Mouse (Mus musculus): ENCODE data around the gene Epb42. TPM values are rescaled to one million over a fixed set of nuclear protein-coding genes. Genes with fewer than 3 reads are reported as not detected.

The Epb42 gene
- total RNA-seq (2014; rRNA removed): 0.46 TPM in 1 of 2 replicates, not detected in the other
- 0.06 TPM in 1 of 2 replicates, not detected in the other for polyA plus RNA-seq (2015; fragmentation: Nextera tagmentation; extraction: Ambion mirVana)

- Histone ChIP-seq H3K9me3 (ENCODE audit: low read length) (no peaks in the 10 kb centered on the region), H3K9ac (no peak within 1 kb of the TSS), H3K27ac (ENCODE audit: low read depth, low read length) (no peak within 1 kb of the TSS), H3K4me3 (ENCODE audit: low read depth, low read length) (no peak within 1 kb of the TSS), H3K36me3 (ENCODE audit: insufficient read depth) (no peaks in the 10 kb centered on the region), H3K4me1 (ENCODE audit: insufficient read depth) (no peaks in the 10 kb centered on the region), H3K4me2 (ENCODE audit: low read depth) (no peak within 1 kb of the TSS), H3K27me3 (ENCODE audit: insufficient read depth, low read length) (no peaks in the 10 kb centered on the region)
- WGBS: 80% methylated on average over 5 of the region's 5 CpGs
- no peak for DNase-seq
- no peak for ATAC-seq
- no peak for TF ChIP-seq CTCF (IDR thresholded peaks at IDR 0.05; ENCODE audit: low read depth)
Observed at GRCm38 (mm10) chr2:121036733-121037341, at the start of gene Epb42. Gene Epb42 (minus strand): TSS chr2:121037072.

- Histone ChIP-seq H3K4me2 (ENCODE audit: low read depth) (no peak within 1 kb of the TSS), H3K27me3 (ENCODE audit: insufficient read depth, low read length) (no peaks in the 10 kb centered on the region), H3K9me3 (ENCODE audit: low read length) (no peaks in the 10 kb centered on the region), H3K27ac (ENCODE audit: low read depth, low read length) (no peak within 1 kb of the TSS), H3K4me3 (ENCODE audit: low read depth, low read length) (no peak within 1 kb of the TSS), H3K4me1 (ENCODE audit: insufficient read depth) (no peaks in the 10 kb centered on the region), H3K9ac (no peak within 1 kb of the TSS), H3K36me3 (ENCODE audit: insufficient read depth) (no peaks in the 10 kb centered on the region)
- no peak for TF ChIP-seq CTCF (IDR thresholded peaks at IDR 0.05; ENCODE audit: low read depth)
- DNase-seq: no peak
- WGBS: 55% methylated on average over 6 of the region's 6 CpGs
- ATAC-seq: no peak
Observed at GRCm38 (mm10) chr2:121085480-121086185, 48.8 kb upstream of the Epb42 start, which contains the start of gene Tgm5. Gene Tgm5 (minus strand): TSS chr2:121085841.

GRCm38 (mm10) chr2:121082626-121083025, 45.8 kb upstream of the Epb42 start:
- no peak for DNase-seq
- Histone ChIP-seq H3K36me3 (ENCODE audit: insufficient read depth) (no peaks in the 10 kb centered on the region), H3K27me3 (ENCODE audit: insufficient read depth, low read length) (no peaks in the 10 kb centered on the region), H3K9ac (no peak overlapping the region), H3K4me1 (ENCODE audit: insufficient read depth) (no peaks in the 10 kb centered on the region), H3K4me2 (ENCODE audit: low read depth) (no peak overlapping the region), H3K4me3 (ENCODE audit: low read depth, low read length) (no peak overlapping the region), H3K9me3 (ENCODE audit: low read length) (no peaks in the 10 kb centered on the region), H3K27ac (ENCODE audit: low read depth, low read length) (no peak overlapping the region)
- ATAC-seq: no peak
- 63% methylated on average over 1 of the region's 1 CpGs for whole genome bisulfite sequencing
- no peak for TF ChIP-seq CTCF (IDR thresholded peaks at IDR 0.05; ENCODE audit: low read depth)

- 82% methylated on average over 7 of the region's 7 CpGs for WGBS
- no peak for ATAC-seq
- H3K4me2 ChIP-seq (ENCODE audit: low read depth): no peak overlapping the region
- no peak for TF ChIP-seq CTCF (IDR thresholded peaks at IDR 0.05; ENCODE audit: low read depth)
- H3K9ac ChIP-seq: no peak overlapping the region
- H3K27ac ChIP-seq (ENCODE audit: low read depth, low read length): no peak overlapping the region
- H3K4me1 ChIP-seq (ENCODE audit: insufficient read depth): no peaks in the 10 kb centered on the region
- no peaks in the 10 kb centered on the region for H3K9me3 ChIP-seq (ENCODE audit: low read length)
- no peaks in the 10 kb centered on the region for H3K27me3 ChIP-seq (ENCODE audit: insufficient read depth, low read length)
- no peaks in the 10 kb centered on the region for H3K36me3 ChIP-seq (ENCODE audit: insufficient read depth)
- no peak for DNase-seq
- no peak overlapping the region for H3K4me3 ChIP-seq (ENCODE audit: low read depth, low read length)
Observed at GRCm38 (mm10) chr2:121074747-121075146, 37.9 kb upstream of the Epb42 start.

GRCm38 (mm10) chr2:121071871-121072270, 35.0 kb upstream of the Epb42 start:
- no peak overlapping the region for H3K27ac ChIP-seq (ENCODE audit: low read depth, low read length)
- ATAC-seq (no peak), DNase-seq (no peak)
- H3K27me3 ChIP-seq (ENCODE audit: insufficient read depth, low read length): no peaks in the 10 kb centered on the region
- no peaks in the 10 kb centered on the region for H3K4me1 ChIP-seq (ENCODE audit: insufficient read depth)
- no peaks in the 10 kb centered on the region for H3K9me3 ChIP-seq (ENCODE audit: low read length)
- TF ChIP-seq CTCF (IDR thresholded peaks at IDR 0.05; ENCODE audit: low read depth): no peak
- no peaks in the 10 kb centered on the region for H3K36me3 ChIP-seq (ENCODE audit: insufficient read depth)
- no peak overlapping the region for H3K9ac ChIP-seq
- H3K4me2 ChIP-seq (ENCODE audit: low read depth): no peak overlapping the region
- 85% methylated on average over 6 of the region's 6 CpGs for WGBS
- no peak overlapping the region for H3K4me3 ChIP-seq (ENCODE audit: low read depth, low read length)

- no peaks in the 10 kb centered on the region for H3K36me3 ChIP-seq (ENCODE audit: insufficient read depth)
- no peak for ATAC-seq
- no peaks in the 10 kb centered on the region for H3K4me1 ChIP-seq (ENCODE audit: insufficient read depth)
- DNase-seq: no peak
- H3K9me3 ChIP-seq (ENCODE audit: low read length): no peaks in the 10 kb centered on the region
- H3K27me3 ChIP-seq (ENCODE audit: insufficient read depth, low read length): no peaks in the 10 kb centered on the region
- H3K4me3 ChIP-seq (ENCODE audit: low read depth, low read length): no peak overlapping the region
- TF ChIP-seq CTCF (IDR thresholded peaks at IDR 0.05; ENCODE audit: low read depth): no peak
- WGBS: 75% methylated on average over 6 of the region's 6 CpGs
- H3K9ac ChIP-seq: no peak overlapping the region
- H3K27ac ChIP-seq (ENCODE audit: low read depth, low read length): no peak overlapping the region
- H3K4me2 ChIP-seq (ENCODE audit: low read depth): no peak overlapping the region
Observed at GRCm38 (mm10) chr2:121069506-121069905, 32.6 kb upstream of the Epb42 start.

- ATAC-seq: no peak
- Histone ChIP-seq H3K4me3 (ENCODE audit: low read depth, low read length) (no peak overlapping the region), H3K4me1 (ENCODE audit: insufficient read depth) (no peaks in the 10 kb centered on the region), H3K36me3 (ENCODE audit: insufficient read depth) (no peaks in the 10 kb centered on the region), H3K27me3 (ENCODE audit: insufficient read depth, low read length) (no peaks in the 10 kb centered on the region), H3K4me2 (ENCODE audit: low read depth) (no peak overlapping the region), H3K9ac (no peak overlapping the region), H3K9me3 (ENCODE audit: low read length) (no peaks in the 10 kb centered on the region), H3K27ac (ENCODE audit: low read depth, low read length) (no peak overlapping the region)
- DNase-seq: no peak
- 67% methylated on average over 4 of the region's 4 CpGs for WGBS
- no peak for TF ChIP-seq CTCF (IDR thresholded peaks at IDR 0.05; ENCODE audit: low read depth)
Observed at GRCm38 (mm10) chr2:121067116-121067515, 30.2 kb upstream of the Epb42 start.
